Mouse (Mus musculus) c-Kit-positive CD71-negative TER-119-negative erythroid progenitor cells, embryonic 14.5 days (primary cell): ENCODE results near the gene Gm8720.
"Not testable (repeated sequence)": the region's sequence is repeated elsewhere in the genome, so short reads cannot be mapped to it uniquely, and the experiment has no call there.

Source experiments
- DNase-seq: peaks from one replicate; pipeline ENCODE4 v3.0.0-alpha.2; 2013; ENCODE audit warnings: low read depth

The Gm8720 gene

GRCm38 (mm10) chr7:23067356-23067755 lies at the start of gene Gm8720:
Gene Gm8720 (minus strand): TSS chr7:23067456.
- not testable (repeated sequence) for DNase-seq

GRCm38 (mm10) chr7:23055240-23055639 lies 12.0 kb downstream of the Gm8720 start, which contains the start of gene Vmn1r163:
Gene Vmn1r163 (plus strand): TSS chr7:23055540.
- not testable (repeated sequence) for DNase-seq

- DNase-seq, result not testable (repeated sequence)
Measured at GRCm38 (mm10) chr7:23019823-23020222, 47.4 kb downstream of the Gm8720 start, which contains the start of gene Gm4216. Gene Gm4216 (minus strand): TSS chr7:23019923.
